Mouse (Mus musculus) layer of hippocampus, adult 18-20 months (tissue): ENCODE measurements around the gene Cma1. TPM values are rescaled to one million over a fixed set of nuclear protein-coding genes. Genes with fewer than 3 reads are reported as not detected.

ENCODE experiments used
- total RNA-seq, 2 experiments: library from RNA; stranded (reverse); gene quantifications; 2 replicates each; pipeline ENCODE4 v1.2.3; 2021

Cma1 gene
- total RNA-seq, 2 experiments from 2014 or later, result not detected

Other genes starting within 250 kb of the Cma1 start
- gene Tgm1, start 230.7 kb downstream of the Cma1 start, total RNA-seq, result not detected
- 10 to 100 TPM; 43.7 to 45.7 TPM for gene Rabggta, start 222.4 kb downstream of the Cma1 start, total RNA-seq
- gene Dhrs1, start 199.0 kb downstream of the Cma1 start, total RNA-seq, result 10 to 100 TPM; 83.2 to 98.7 TPM
- 10 to 100 TPM; 11.7 to 14.5 TPM for gene Nop9, start 199.0 kb downstream of the Cma1 start, total RNA-seq
- gene Cideb, start 186.2 kb downstream of the Cma1 start, total RNA-seq, result 1 to 10 TPM; 1.7 to 2.2 TPM
- under 1 TPM; 0.12 to 0.13 TPM for gene Ltb4r2, start 183.2 kb downstream of the Cma1 start, total RNA-seq
- under 1 TPM in 1 of 2 experiments, not detected in 1; 0.45 TPM for gene Ltb4r1, start 178.7 kb downstream of the Cma1 start, total RNA-seq
- gene Adcy4, start 160.6 kb downstream of the Cma1 start, total RNA-seq, result 1 to 10 TPM; 3.1 to 4.4 TPM
- gene Ripk3, start 155.8 kb downstream of the Cma1 start, total RNA-seq, result 1 to 10 TPM in 1 of 2 experiments, under 1 TPM in 1; 0.52 to 1.1 TPM
- 1 to 10 TPM; 1.4 to 2.3 TPM for gene Nfatc4, start 121.5 kb downstream of the Cma1 start, total RNA-seq
- 1 to 10 TPM; 7.0 to 8.0 TPM for gene Nynrin, start 90.7 kb downstream of the Cma1 start, total RNA-seq
- under 1 TPM; 0.15 to 0.64 TPM for gene Cbln3, start 60.3 kb downstream of the Cma1 start, total RNA-seq
- gene Khnyn, start 59.7 kb downstream of the Cma1 start, total RNA-seq, result 10 to 100 TPM; 11.4 to 12.2 TPM
- gene Sdr39u1, start 44.4 kb downstream of the Cma1 start, total RNA-seq, result 10 to 100 TPM; 71.8 to 74.1 TPM
- not detected for gene Cma2, start 6.3 kb upstream of the Cma1 start, total RNA-seq
- not detected for gene Mcpt1, start 73.3 kb upstream of the Cma1 start, total RNA-seq
- gene Mcpt9, start 85.8 kb upstream of the Cma1 start, total RNA-seq, result not detected
- not detected for gene Mcpt2, start 97.4 kb upstream of the Cma1 start, total RNA-seq
- under 1 TPM in 1 of 2 experiments, not detected in 1; 0.30 TPM for gene Mcpt4, start 117.6 kb upstream of the Cma1 start, total RNA-seq
- gene Mcpt8, start 140.6 kb upstream of the Cma1 start, total RNA-seq, result not detected
- not detected for gene Ctsg, start 157.9 kb upstream of the Cma1 start, total RNA-seq
- not detected for gene Gzme, start 175.9 kb upstream of the Cma1 start, total RNA-seq
- not detected for gene Gzmd, start 187.9 kb upstream of the Cma1 start, total RNA-seq
- gene Gzmg, start 214.9 kb upstream of the Cma1 start, total RNA-seq, result not detected
- not detected for gene Gzmn, start 229.9 kb upstream of the Cma1 start, total RNA-seq